Mouse (Mus musculus): ENCODE results near the gene Ulk4. TPM values are rescaled to one million over a fixed set of nuclear protein-coding genes. Genes with fewer than 3 reads are reported as not detected.
"Not testable (repeated sequence)": the region's sequence is repeated elsewhere in the genome, so short reads cannot be mapped to it uniquely, and the experiment has no call there.

Ulk4 gene
- polyA plus RNA-seq, 1 experiment = 1.1 TPM

DNA sequence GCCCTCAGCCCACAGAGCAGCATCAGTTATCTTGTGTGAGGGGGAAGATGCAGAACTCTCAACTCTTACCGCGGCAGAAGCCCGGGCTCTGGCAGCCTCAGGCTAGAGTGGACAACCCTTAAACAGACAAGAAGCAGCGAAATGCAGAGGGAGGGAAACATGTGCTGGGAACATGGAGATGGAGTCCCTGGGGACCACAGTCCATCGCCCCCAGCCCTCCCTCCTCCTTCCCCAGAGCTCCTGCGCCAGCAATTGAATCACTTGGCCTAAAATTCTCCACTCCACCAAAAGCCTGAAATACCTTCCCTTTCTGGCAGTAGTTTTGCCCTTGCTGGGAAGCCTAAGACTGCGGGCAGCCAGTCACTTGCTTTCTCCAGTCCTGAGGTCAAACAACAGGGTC is 72.0 kb downstream of the Ulk4 start:
- TF ChIP-seq CTCF (IDR thresholded peaks at IDR 0.05; ENCODE audit: control insufficient read depth, insufficient read depth, insufficient read length) (no peak), MYOD1 (IDR thresholded peaks at IDR 0.05; ENCODE audit: control insufficient read depth, insufficient read length, low read depth) (no peak), CEBPB (IDR thresholded peaks at IDR 0.05; ENCODE audit: low read depth) (no peak), USF1 (IDR thresholded peaks at IDR 0.05; ENCODE audit: low read depth) (no peak), MYOG (IDR thresholded peaks at IDR 0.05; ENCODE audit: control insufficient read depth, extremely low read depth, insufficient read length) (no peak), FOSL1 (IDR thresholded peaks at IDR 0.05; ENCODE audit: insufficient read depth, low read length, poor library complexity, severe bottlenecking) (no peak), MAX (IDR thresholded peaks at IDR 0.05) (no peak)
- H3K79me2 ChIP-seq (ENCODE audit: control insufficient read depth, insufficient read depth) = no peaks in the 10 kb centered on the region

DNA sequence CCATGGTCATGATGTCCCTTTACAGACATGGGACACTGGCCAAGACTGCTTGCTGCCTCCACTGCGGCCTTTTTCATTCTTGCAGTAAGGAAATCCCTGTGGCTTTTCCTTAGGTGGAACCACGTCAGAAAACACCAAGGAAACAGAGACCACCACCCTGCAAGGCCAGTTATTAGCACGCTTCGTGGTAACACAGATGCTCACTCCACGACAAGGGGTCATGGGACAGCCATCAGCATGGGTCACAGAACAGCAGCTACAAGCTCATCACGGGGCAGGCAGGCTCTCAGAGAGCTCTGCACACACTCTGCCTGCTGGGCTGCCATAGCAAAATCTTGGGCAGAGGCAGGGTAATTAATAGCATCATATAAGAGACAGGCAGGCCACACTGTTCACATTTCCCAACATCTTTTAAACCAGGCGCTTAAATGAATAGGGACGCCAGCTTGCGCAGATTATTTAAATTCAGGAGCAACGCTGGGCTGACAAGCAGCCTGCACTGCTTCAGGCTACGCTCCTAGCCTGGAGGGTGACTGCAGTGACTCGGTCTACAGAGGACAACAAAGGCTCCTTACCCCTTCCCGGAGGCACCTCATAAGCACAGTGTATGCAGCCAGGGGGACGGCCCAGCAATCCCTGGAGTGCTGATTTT is 72.7 kb downstream of the Ulk4 start:
- no peaks in the 10 kb centered on the region for H3K79me3 ChIP-seq (ENCODE audit: low read depth)
- H3K79me2 ChIP-seq (ENCODE audit: control insufficient read depth, insufficient read depth) = no peaks in the 10 kb centered on the region
- no peak overlapping the region for H3ac ChIP-seq (ENCODE audit: control insufficient read depth, insufficient read length, low read depth)
- TF ChIP-seq CEBPB (IDR thresholded peaks at IDR 0.05; ENCODE audit: low read depth) (no peak), MYOG (IDR thresholded peaks at IDR 0.05; ENCODE audit: control insufficient read depth, extremely low read depth, insufficient read length) (no peak), MAX (IDR thresholded peaks at IDR 0.05) (no peak), FOSL1 (IDR thresholded peaks at IDR 0.05; ENCODE audit: insufficient read depth, low read length, poor library complexity, severe bottlenecking) (no peak), MYOD1 (IDR thresholded peaks at IDR 0.05; ENCODE audit: control insufficient read depth, insufficient read length, low read depth) (no peak), USF1 (IDR thresholded peaks at IDR 0.05; ENCODE audit: low read depth) (no peak), CTCF (IDR thresholded peaks at IDR 0.05; ENCODE audit: control insufficient read depth, insufficient read depth, insufficient read length) (no peak)
- no peaks in the 10 kb centered on the region for H3K36me3 ChIP-seq (ENCODE audit: control insufficient read depth, insufficient read depth)
- no peak overlapping the region for H3K4me3 ChIP-seq (ENCODE audit: insufficient read depth, poor library complexity, severe bottlenecking)
- no peaks in the 10 kb centered on the region for H3K27me3 ChIP-seq (ENCODE audit: control insufficient read depth, insufficient read depth, insufficient read length)

More for the DNA sequence above, 72.0 kb downstream of the Ulk4 start:
- Histone ChIP-seq H3ac (ENCODE audit: control insufficient read depth, insufficient read length, low read depth) (no peak overlapping the region), H3K79me3 (ENCODE audit: low read depth) (no peaks in the 10 kb centered on the region), H3K4me3 (ENCODE audit: insufficient read depth, poor library complexity, severe bottlenecking) (no peak overlapping the region), H3K27me3 (ENCODE audit: control insufficient read depth, insufficient read depth, insufficient read length) (no peaks in the 10 kb centered on the region), H3K36me3 (ENCODE audit: control insufficient read depth, insufficient read depth) (no peaks in the 10 kb centered on the region)

GRCm38 (mm10) chr9:121203686-121204085 is 73.3 kb downstream of the Ulk4 start:
- H3ac ChIP-seq (ENCODE audit: control insufficient read depth, insufficient read length, low read depth) = no peak overlapping the region
- no peaks in the 10 kb centered on the region for H3K79me3 ChIP-seq (ENCODE audit: low read depth)
- TF ChIP-seq MAX (IDR thresholded peaks at IDR 0.05) (no peak), FOSL1 (IDR thresholded peaks at IDR 0.05; ENCODE audit: insufficient read depth, low read length, poor library complexity, severe bottlenecking) (no peak), CEBPB (IDR thresholded peaks at IDR 0.05; ENCODE audit: low read depth) (no peak), MYOG (IDR thresholded peaks at IDR 0.05; ENCODE audit: control insufficient read depth, extremely low read depth, insufficient read length) (no peak), CTCF (IDR thresholded peaks at IDR 0.05; ENCODE audit: control insufficient read depth, insufficient read depth, insufficient read length) (no peak), MYOD1 (IDR thresholded peaks at IDR 0.05; ENCODE audit: control insufficient read depth, insufficient read length, low read depth) (no peak), USF1 (IDR thresholded peaks at IDR 0.05; ENCODE audit: low read depth) (no peak)
- H3K36me3 ChIP-seq (ENCODE audit: control insufficient read depth, insufficient read depth) = no peaks in the 10 kb centered on the region
- no peak overlapping the region for H3K4me3 ChIP-seq (ENCODE audit: insufficient read depth, poor library complexity, severe bottlenecking)
- H3K27me3 ChIP-seq (ENCODE audit: control insufficient read depth, insufficient read depth, insufficient read length) = no peaks in the 10 kb centered on the region
- H3K79me2 ChIP-seq (ENCODE audit: control insufficient read depth, insufficient read depth) = no peaks in the 10 kb centered on the region

- H3ac ChIP-seq (ENCODE audit: control insufficient read depth, insufficient read length, low read depth); H3K79me3 ChIP-seq (ENCODE audit: low read depth); H3K79me2 ChIP-seq (ENCODE audit: control insufficient read depth, insufficient read depth); H3K36me3 ChIP-seq (ENCODE audit: control insufficient read depth, insufficient read depth); H3K4me3 ChIP-seq (ENCODE audit: insufficient read depth, poor library complexity, severe bottlenecking); H3K27me3 ChIP-seq (ENCODE audit: control insufficient read depth, insufficient read depth, insufficient read length): not testable (repeated sequence)
Measured at GRCm38 (mm10) chr9:121199146-121199685, 77.8 kb downstream of the Ulk4 start.

DNA sequence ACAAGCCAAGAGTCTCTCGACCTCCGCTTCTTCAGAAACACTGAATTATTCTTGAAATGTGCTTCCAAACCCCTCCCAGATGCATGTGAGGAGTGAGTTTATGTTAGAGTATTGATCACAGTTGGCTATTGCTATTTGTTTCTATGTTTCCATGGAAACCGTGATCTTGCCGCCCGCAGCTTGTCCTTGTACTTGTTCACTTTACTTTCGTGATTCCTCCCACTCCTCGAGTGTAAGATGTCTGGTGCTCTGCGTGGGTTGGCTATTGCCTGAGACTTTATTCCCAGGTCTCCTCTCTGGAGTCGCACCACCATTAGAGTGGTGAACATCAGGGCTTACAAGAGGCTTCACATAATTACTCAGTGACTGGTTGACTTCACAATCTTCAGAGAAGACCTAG is 80.5 kb downstream of the Ulk4 start:
- TF ChIP-seq FOSL1 (IDR thresholded peaks at IDR 0.05; ENCODE audit: insufficient read depth, low read length, poor library complexity, severe bottlenecking) = no peak
- TF ChIP-seq MYOD1 (IDR thresholded peaks at IDR 0.05; ENCODE audit: control insufficient read depth, insufficient read length, low read depth) = no peak
- no peak for TF ChIP-seq USF1 (IDR thresholded peaks at IDR 0.05; ENCODE audit: low read depth)
- TF ChIP-seq MYOG (IDR thresholded peaks at IDR 0.05; ENCODE audit: control insufficient read depth, extremely low read depth, insufficient read length) = no peak
- TF ChIP-seq MAX (IDR thresholded peaks at IDR 0.05) = no peak
- no peak for TF ChIP-seq CTCF (IDR thresholded peaks at IDR 0.05; ENCODE audit: control insufficient read depth, insufficient read depth, insufficient read length)
- TF ChIP-seq CEBPB (IDR thresholded peaks at IDR 0.05; ENCODE audit: low read depth) = no peak
- no peak overlapping the region for H3K4me3 ChIP-seq (ENCODE audit: insufficient read depth, poor library complexity, severe bottlenecking)
- H3ac ChIP-seq (ENCODE audit: control insufficient read depth, insufficient read length, low read depth) = no peak overlapping the region
- H3K36me3 ChIP-seq (ENCODE audit: control insufficient read depth, insufficient read depth) = no peaks in the 10 kb centered on the region
- H3K79me3 ChIP-seq (ENCODE audit: low read depth) = no peaks in the 10 kb centered on the region
- no peaks in the 10 kb centered on the region for H3K79me2 ChIP-seq (ENCODE audit: control insufficient read depth, insufficient read depth)
- H3K27me3 ChIP-seq (ENCODE audit: control insufficient read depth, insufficient read depth, insufficient read length) = no peaks in the 10 kb centered on the region

DNA sequence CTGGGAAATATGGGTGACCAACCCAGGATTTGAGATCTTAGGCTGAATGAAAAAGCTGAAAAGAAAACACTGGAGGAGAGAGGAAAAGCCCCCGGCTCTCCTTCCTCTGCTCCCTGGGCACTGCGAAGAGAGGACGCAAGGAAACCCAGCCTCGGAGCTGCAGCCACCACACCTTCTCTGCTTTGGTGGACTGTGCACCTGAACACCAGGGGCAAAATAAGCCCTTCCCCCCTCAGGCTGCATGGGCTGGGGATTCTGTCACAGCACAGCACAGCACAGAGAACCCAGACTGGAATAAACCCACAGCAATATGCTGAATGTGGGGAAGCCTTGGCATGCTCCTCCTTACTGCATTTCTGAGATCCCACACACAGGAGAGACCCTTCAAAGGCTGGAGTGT is 81.9 kb downstream of the Ulk4 start:
- Histone ChIP-seq H3K79me2 (ENCODE audit: control insufficient read depth, insufficient read depth) (no peaks in the 10 kb centered on the region), H3K4me3 (ENCODE audit: insufficient read depth, poor library complexity, severe bottlenecking) (no peak overlapping the region), H3K36me3 (ENCODE audit: control insufficient read depth, insufficient read depth) (no peaks in the 10 kb centered on the region), H3ac (ENCODE audit: control insufficient read depth, insufficient read length, low read depth) (no peak overlapping the region), H3K27me3 (ENCODE audit: control insufficient read depth, insufficient read depth, insufficient read length) (no peaks in the 10 kb centered on the region), H3K79me3 (ENCODE audit: low read depth) (no peaks in the 10 kb centered on the region)
- no peak for TF ChIP-seq MYOD1 (IDR thresholded peaks at IDR 0.05; ENCODE audit: control insufficient read depth, insufficient read length, low read depth)
- TF ChIP-seq FOSL1 (IDR thresholded peaks at IDR 0.05; ENCODE audit: insufficient read depth, low read length, poor library complexity, severe bottlenecking) = no peak
- no peak for TF ChIP-seq CTCF (IDR thresholded peaks at IDR 0.05; ENCODE audit: control insufficient read depth, insufficient read depth, insufficient read length)
- no peak for TF ChIP-seq CEBPB (IDR thresholded peaks at IDR 0.05; ENCODE audit: low read depth)
- no peak for TF ChIP-seq USF1 (IDR thresholded peaks at IDR 0.05; ENCODE audit: low read depth)
- no peak for TF ChIP-seq MYOG (IDR thresholded peaks at IDR 0.05; ENCODE audit: control insufficient read depth, extremely low read depth, insufficient read length)
- TF ChIP-seq MAX (IDR thresholded peaks at IDR 0.05) = no peak

Measured in C2C12 (cell line).